22 mouse cellular contexts compared by ENCODE assay signal in genomic region chr13:99285241-99285640, GRCm38 (mm10). TPM values are rescaled to one million over a fixed set of nuclear protein-coding genes. Genes with fewer than 3 reads are reported as not detected.
DNase-seq lines count a peak whose midpoint lies in the region; ATAC-seq and TF ChIP-seq lines count a peak whose summit lies in the region.
"Had no signal": no experiment of that assay in that cellular context is flagged by ENCODE, and none has a peak within 500 bp of the region (broad histone marks: within the 10 kb centered on the region; RNA-seq: fewer than 3 reads in every experiment).

No protein-coding gene starts in this region.

- no peaks in the 10 kb centered on the region for H3K27me3 ChIP-seq in hindbrain, embryonic 12.5 days
- H3K27me3 ChIP-seq in midbrain, embryonic 12.5 days = no peaks in the 10 kb centered on the region
- no peaks in the 10 kb centered on the region for H3K27me3 ChIP-seq in neural tube, embryonic 14.5 days (ENCODE audit: control insufficient read depth, insufficient read depth, low read length)
- H3K27me3 ChIP-seq: heart, embryonic 13.5 days; intestine, embryonic 15.5 days; stomach, embryonic 15.5 days had no signal

- no peak for TF ChIP-seq CTCF in layer of hippocampus, adult 2 months (conservative IDR thresholded peaks at IDR 0.05)

- 52% methylated on average over 2 of the region's 2 CpGs for WGBS in hindbrain, embryonic 12.5 days
- WGBS in midbrain, embryonic 12.5 days = 37% methylated on average over 2 of the region's 2 CpGs
- WGBS in neural tube, embryonic 14.5 days = 50% methylated on average over 2 of the region's 2 CpGs

- H3K4me2 ChIP-seq in hindbrain, embryonic 12.5 days (replicated peaks) = no peak overlapping the region
- H3K4me2 ChIP-seq in midbrain, embryonic 12.5 days (replicated peaks) = 0 out of 2 replicates have a peak overlapping the region, but pooled peaks have one; percentile 16
- H3K4me2 ChIP-seq in neural tube, embryonic 14.5 days (ENCODE audit: low read depth, low read length) = no peak overlapping the region
- H3K4me2 ChIP-seq: heart, embryonic 13.5 days; intestine, embryonic 15.5 days; stomach, embryonic 15.5 days had no signal

- no peak for DNase-seq in layer of hippocampus, adult 2 months (ENCODE audit: low spot score in 2 of 2)
- DNase-seq in layer of hippocampus, postnatal 10 days (ENCODE audit: low spot score in 2 of 2) = no peak
- no peak for DNase-seq in lung, postnatal 14 days
- no peak for DNase-seq in right cerebral cortex, postnatal 10 days (ENCODE audit: low spot score in 2 of 2)
- DNase-seq in cerebellum, adult 9-10 months = no peak
- DNase-seq: adrenal gland, adult 2 months; cerebellum, adult 9-11 months; kidney, adult 9 months; kidney, postnatal 25 days; liver; lung, postnatal 36 days; right cerebral cortex, postnatal 25 days; thymus, adult 18-20 months; thymus, postnatal 4 days had no signal

- no peak overlapping the region for H3K4me3 ChIP-seq in layer of hippocampus, adult 2 months
- H3K4me3 ChIP-seq in hindbrain, embryonic 12.5 days = no peak overlapping the region
- no peak overlapping the region for H3K4me3 ChIP-seq in midbrain, embryonic 12.5 days
- H3K4me3 ChIP-seq in neural tube, embryonic 14.5 days (ENCODE audit: low read depth, low read length) = no peak overlapping the region
- H3K4me3 ChIP-seq: erythroblast, embryonic 14.5 days; heart, embryonic 13.5 days; intestine, embryonic 15.5 days; left cerebral cortex, adult 2 months; stomach, embryonic 15.5 days had no signal

- H3K9ac ChIP-seq in hindbrain, embryonic 12.5 days = no peak overlapping the region
- H3K9ac ChIP-seq in midbrain, embryonic 12.5 days (replicated peaks) = no peak overlapping the region
- H3K9ac ChIP-seq in neural tube, embryonic 14.5 days (replicated peaks; ENCODE audit: low read depth, low read length) = no peak overlapping the region
- H3K9ac ChIP-seq: heart, embryonic 13.5 days; intestine, embryonic 15.5 days; stomach, embryonic 15.5 days had no signal

- no peaks in the 10 kb centered on the region for H3K9me3 ChIP-seq in hindbrain, embryonic 12.5 days (replicated peaks)
- H3K9me3 ChIP-seq in midbrain, embryonic 12.5 days = no peaks in the 10 kb centered on the region
- H3K9me3 ChIP-seq in neural tube, embryonic 14.5 days (ENCODE audit: control insufficient read depth, low read length) = no peaks in the 10 kb centered on the region
- H3K9me3 ChIP-seq: intestine, embryonic 15.5 days; stomach, embryonic 15.5 days had no signal

- H3K36me3 ChIP-seq in hindbrain, embryonic 12.5 days = no peaks in the 10 kb centered on the region
- H3K36me3 ChIP-seq in midbrain, embryonic 12.5 days = no peaks in the 10 kb centered on the region
- H3K36me3 ChIP-seq in neural tube, embryonic 14.5 days (ENCODE audit: control insufficient read depth, insufficient read depth, low read length) = no peaks in the 10 kb centered on the region
- H3K36me3 ChIP-seq: heart, embryonic 13.5 days; intestine, embryonic 15.5 days; stomach, embryonic 15.5 days had no signal

- no peak for ATAC-seq in hindbrain, embryonic 12.5 days (ENCODE audit: low FRiP score)
- no peak for ATAC-seq in midbrain, embryonic 12.5 days (ENCODE audit: low FRiP score, low read depth)
- ATAC-seq in neural tube, embryonic 14.5 days (ENCODE audit: low read depth) = no peak
- ATAC-seq: intestine, embryonic 15.5 days had no signal

- H3K27ac ChIP-seq in layer of hippocampus, adult 2 months = peak overlapping the region; percentile 46; the same call in 1 of the 2 replicates
- H3K27ac ChIP-seq in hindbrain, embryonic 12.5 days = peak overlapping the region; percentile 67
- peak overlapping the region; percentile 73 for H3K27ac ChIP-seq in midbrain, embryonic 12.5 days (replicated peaks)
- peak overlapping the region; percentile 65; the same call in 1 of the 2 replicates for H3K27ac ChIP-seq in neural tube, embryonic 14.5 days (ENCODE audit: low read depth, low read length)
- H3K27ac ChIP-seq: heart, embryonic 13.5 days; intestine, embryonic 15.5 days; left cerebral cortex, adult 2 months; stomach, embryonic 15.5 days had no signal

- peaks cover 19% of the 10 kb centered on the region for H3K4me1 ChIP-seq in hindbrain, embryonic 12.5 days
- H3K4me1 ChIP-seq in midbrain, embryonic 12.5 days = peaks cover 17% of the 10 kb centered on the region
- peaks cover 14% of the 10 kb centered on the region; the same call in 1 of the 2 replicates for H3K4me1 ChIP-seq in neural tube, embryonic 14.5 days (ENCODE audit: control insufficient read depth, insufficient read depth, low read length)
- H3K4me1 ChIP-seq: intestine, embryonic 15.5 days had no signal

RNA-seq across cellular contexts. Expression of gene Ptcd2, which starts 59.3 kb away (rescaled TPM):
- 10 to 100 TPM; 28.8 to 30.5 TPM for total RNA-seq in layer of hippocampus, adult 2 months (2021)
- total RNA-seq in layer of hippocampus, postnatal 10 days (2021) = 10 to 100 TPM; 29.8 to 31.1 TPM
- polyA plus RNA-seq in hindbrain, embryonic 12.5 days (2016; fragmentation: Nextera tagmentation; extraction: Ambion mirVana) = 45.3 and 46.2 TPM in 2 replicates
- polyA plus RNA-seq in midbrain, embryonic 12.5 days (2016; fragmentation: Nextera tagmentation; extraction: Ambion mirVana) = 47.8 and 48.4 TPM in 2 replicates
- 61.4 and 62.1 TPM in 2 replicates for polyA plus RNA-seq in neural tube, embryonic 14.5 days (2014; fragmentation: Nextera tagmentation; extraction: Ambion mirVana)

RNA-seq across cellular contexts. Expression of gene Mrps27, which starts 59.3 kb away (rescaled TPM):
- 10 to 100 TPM; 23.2 to 26.3 TPM for total RNA-seq in layer of hippocampus, adult 2 months (2021)
- 10 to 100 TPM; 25.8 to 27.1 TPM for total RNA-seq in layer of hippocampus, postnatal 10 days (2021)
- polyA plus RNA-seq in hindbrain, embryonic 12.5 days (2016; fragmentation: Nextera tagmentation; extraction: Ambion mirVana) = 45.9 and 46.8 TPM in 2 replicates
- polyA plus RNA-seq in midbrain, embryonic 12.5 days (2016; fragmentation: Nextera tagmentation; extraction: Ambion mirVana) = 46.7 and 49.3 TPM in 2 replicates
- 40.2 and 43.4 TPM in 2 replicates for polyA plus RNA-seq in neural tube, embryonic 14.5 days (2014; fragmentation: Nextera tagmentation; extraction: Ambion mirVana)
